Mouse (Mus musculus) heart, postnatal 0 days (tissue): ENCODE data around the gene Btn2a2.

ENCODE experiments used
- CTCF ChIP-seq: IDR thresholded peaks from 2 replicates; pipeline ENCODE4 v1.5.1; 2016; ENCODE audit warnings: antibody characterized with exemption, control low read depth, low read depth
- EP300 ChIP-seq: IDR thresholded peaks from 2 replicates; pipeline ENCODE4 v1.6.1; 2016; ENCODE audit warnings: antibody characterized with exemption, low read depth

GRCm38 (mm10) chr13:23506351-23506750 lies 17.7 kb upstream of the Btn2a2 start:
- TF ChIP-seq EP300 (no peak), CTCF (no peak)
